Mouse (Mus musculus): ENCODE measurements at regions not wholly inside any gene's neighbourhood (a gene's known extent, or its start where the extent isn't known, plus 50 kb on each side); places are given as distances from the start of the nearest gene placed in this dataset.
"Not testable (repeated sequence)": the region's sequence is repeated elsewhere in the genome, so short reads cannot be mapped to it uniquely, and the experiment has no call there.

DNA sequence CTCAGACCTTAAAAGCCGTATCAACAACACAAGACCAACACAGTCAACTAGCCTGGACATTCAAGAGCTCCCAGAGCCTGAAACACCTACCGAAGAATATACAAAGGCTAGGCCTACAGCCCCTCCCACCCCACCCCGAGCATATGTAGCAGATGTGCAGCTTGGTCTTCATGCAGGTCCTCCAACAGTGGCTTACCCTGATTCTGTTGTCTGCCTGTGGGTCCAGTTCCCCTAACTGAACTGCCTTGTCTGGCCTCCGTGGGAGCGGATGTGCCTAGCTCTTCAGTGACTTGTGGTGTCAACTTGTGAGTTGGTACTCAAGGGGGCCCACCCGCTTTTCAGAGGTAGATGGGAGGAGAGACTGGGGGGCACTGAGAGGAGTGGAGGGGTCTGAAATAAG is 398.6 kb downstream of the Arl4a start:
- Histone ChIP-seq H3K4me1 (ENCODE audit: control insufficient read depth, insufficient read depth, low read length) (no peaks in the 10 kb centered on the region), H3K27ac (no peak overlapping the region), H3K36me3 (ENCODE audit: control insufficient read depth, insufficient read depth, low read length) (no peaks in the 10 kb centered on the region), H3K27me3 (ENCODE audit: control insufficient read depth, insufficient read depth, low read length) (no peaks in the 10 kb centered on the region), H3K9ac (ENCODE audit: low read depth, low read length) (no peak overlapping the region), H3K79me2 (replicated peaks; ENCODE audit: control insufficient read depth, insufficient read depth, low read length) (no peaks in the 10 kb centered on the region), H3K4me3 (no peak overlapping the region)
- 73% methylated on average over 6 of the region's 6 CpGs for WGBS
- intact Hi-C loops (cut with DNase I): no loop called here
- TF ChIP-seq CTCF (IDR thresholded peaks at IDR 0.05) (no peak), EP300 (IDR thresholded peaks at IDR 0.05; ENCODE audit: insufficient read depth, low read depth, low read length) (no peak), POLR2A (IDR thresholded peaks at IDR 0.05; ENCODE audit: insufficient read depth, low read depth, low read length) (no peak)
- no peak for DNase-seq

DNA sequence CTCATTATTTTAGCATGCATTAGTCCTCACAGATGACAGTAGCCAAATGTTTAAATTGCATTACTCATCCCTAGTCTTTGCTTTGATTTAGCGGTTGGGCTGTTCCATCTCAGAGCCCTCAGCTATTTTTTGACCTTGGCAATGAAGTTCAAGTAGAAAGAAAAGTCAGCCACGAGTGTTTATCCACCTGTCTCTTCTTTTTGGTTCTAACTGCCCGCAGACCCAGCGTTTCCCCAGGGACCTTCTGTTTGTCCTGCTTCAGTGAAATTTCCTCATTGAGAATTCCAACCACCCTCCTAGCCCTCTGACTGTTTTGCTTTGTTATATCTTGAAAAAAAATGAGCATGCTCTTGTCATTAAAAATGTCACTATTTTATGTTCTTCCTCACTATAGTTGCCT is 403.5 kb downstream of the Arl4a start:
- no peaks in the 10 kb centered on the region for H3K36me3 ChIP-seq (ENCODE audit: control insufficient read depth, insufficient read depth, low read length)
- H3K9ac ChIP-seq (ENCODE audit: low read depth, low read length): no peak overlapping the region
- H3K27ac ChIP-seq: no peak overlapping the region
- H3K4me1 ChIP-seq (ENCODE audit: control insufficient read depth, insufficient read depth, low read length): no peaks in the 10 kb centered on the region
- no peaks in the 10 kb centered on the region for H3K79me2 ChIP-seq (replicated peaks; ENCODE audit: control insufficient read depth, insufficient read depth, low read length)
- intact Hi-C loops (cut with DNase I): no loop called here
- no peaks in the 10 kb centered on the region for H3K27me3 ChIP-seq (ENCODE audit: control insufficient read depth, insufficient read depth, low read length)
- no peak for DNase-seq
- H3K4me3 ChIP-seq: no peak overlapping the region
- WGBS: 59% methylated on average over 4 of the region's 4 CpGs
- TF ChIP-seq CTCF (IDR thresholded peaks at IDR 0.05): no peak
- TF ChIP-seq POLR2A (IDR thresholded peaks at IDR 0.05; ENCODE audit: insufficient read depth, low read depth, low read length): no peak
- no peak for TF ChIP-seq EP300 (IDR thresholded peaks at IDR 0.05; ENCODE audit: insufficient read depth, low read depth, low read length)

DNA sequence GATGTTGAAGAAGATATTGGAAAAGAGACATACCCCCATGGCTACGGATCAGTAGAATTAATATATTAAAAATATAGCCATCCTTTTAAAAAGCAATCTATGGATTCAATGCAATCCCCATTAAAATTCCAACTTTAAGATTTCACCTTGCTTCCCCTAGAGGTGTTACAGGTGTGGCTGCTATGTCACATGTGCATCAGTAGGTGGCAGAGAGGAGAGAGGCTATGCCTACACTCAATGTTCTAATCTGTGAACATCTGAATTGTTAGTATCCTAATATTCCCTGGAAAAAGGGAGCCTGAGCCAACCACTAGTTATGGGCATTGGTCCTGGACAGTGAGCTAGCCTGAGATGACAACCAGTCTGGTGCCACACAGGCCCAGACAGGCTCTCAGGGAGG is 416.6 kb downstream of the Arl4a start:
- TF ChIP-seq EP300 (IDR thresholded peaks at IDR 0.05; ENCODE audit: insufficient read depth, low read depth, low read length) (no peak), CTCF (IDR thresholded peaks at IDR 0.05) (peak; percentile 30)
- no peak overlapping the region for H3K27ac ChIP-seq
- no peaks in the 10 kb centered on the region for H3K36me3 ChIP-seq (ENCODE audit: control insufficient read depth, insufficient read depth, low read length)
- H3K27me3 ChIP-seq (ENCODE audit: control insufficient read depth, insufficient read depth, low read length): no peaks in the 10 kb centered on the region
- no peaks in the 10 kb centered on the region for H3K4me1 ChIP-seq (ENCODE audit: control insufficient read depth, insufficient read depth, low read length)
- DNase-seq: no peak
- intact Hi-C loops (cut with DNase I): no loop called here
- H3K9ac ChIP-seq (ENCODE audit: low read depth, low read length): no peak overlapping the region
- 95% methylated on average over 1 of the region's 1 CpGs for WGBS
- no peaks in the 10 kb centered on the region for H3K79me2 ChIP-seq (replicated peaks; ENCODE audit: control insufficient read depth, insufficient read depth, low read length)
- no peak overlapping the region for H3K4me3 ChIP-seq

DNA sequence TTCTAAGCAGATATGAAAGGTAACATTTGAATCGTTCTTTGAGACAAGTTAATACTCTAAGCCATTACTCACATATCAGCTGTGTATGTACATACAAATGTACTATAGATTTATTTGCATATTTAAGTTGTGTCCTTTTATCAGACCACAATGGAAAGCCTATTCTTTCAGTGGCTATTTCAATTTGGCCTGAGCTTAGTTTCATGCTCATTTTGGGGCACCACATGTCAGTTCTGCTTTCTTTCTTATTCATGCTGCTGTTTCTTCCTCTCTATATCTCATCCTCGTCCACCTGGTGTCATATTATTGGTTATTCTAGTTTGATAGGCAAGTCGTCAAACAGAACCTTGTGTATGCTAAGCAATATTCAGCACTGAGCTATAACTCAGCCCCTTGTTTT is 432.5 kb downstream of the Arl4a start:
- TF ChIP-seq EP300 (IDR thresholded peaks at IDR 0.05; ENCODE audit: insufficient read depth, low read depth, low read length) (no peak), CTCF (IDR thresholded peaks at IDR 0.05) (no peak), POLR2A (IDR thresholded peaks at IDR 0.05; ENCODE audit: insufficient read depth, low read depth, low read length) (no peak)
- Histone ChIP-seq H3K4me3 (no peak overlapping the region), H3K9ac (ENCODE audit: low read depth, low read length) (no peak overlapping the region), H3K4me1 (ENCODE audit: control insufficient read depth, insufficient read depth, low read length) (no peaks in the 10 kb centered on the region), H3K27ac (no peak overlapping the region), H3K79me2 (replicated peaks; ENCODE audit: control insufficient read depth, insufficient read depth, low read length) (no peaks in the 10 kb centered on the region), H3K36me3 (ENCODE audit: control insufficient read depth, insufficient read depth, low read length) (no peaks in the 10 kb centered on the region), H3K27me3 (ENCODE audit: control insufficient read depth, insufficient read depth, low read length) (no peaks in the 10 kb centered on the region)
- intact Hi-C loops (cut with DNase I): no loop called here
- 50% methylated on average over 3 of the region's 3 CpGs for WGBS
- DNase-seq: no peak

DNA sequence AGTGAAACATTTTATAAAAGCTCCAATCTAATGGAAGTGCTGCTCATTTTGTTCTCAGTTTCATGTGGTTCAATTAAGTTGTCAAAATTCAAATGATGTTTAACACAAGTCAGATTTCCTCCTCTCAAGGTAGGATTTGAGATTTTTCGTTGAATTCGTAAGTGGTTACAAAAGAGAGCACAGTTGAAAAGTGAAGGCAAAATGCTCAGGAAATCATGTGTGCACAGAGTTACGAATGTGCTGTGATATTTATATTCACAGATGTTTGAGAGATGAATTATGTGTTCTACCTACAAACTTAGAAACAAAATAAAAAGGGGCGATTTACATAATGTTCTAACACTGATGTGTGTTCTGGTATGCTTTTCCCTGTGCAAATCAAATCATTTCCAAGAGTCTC is 433.1 kb downstream of the Arl4a start:
- 70% methylated on average over 4 of the region's 4 CpGs for WGBS
- intact Hi-C loops (cut with DNase I): no loop called here
- no peak for TF ChIP-seq POLR2A (IDR thresholded peaks at IDR 0.05; ENCODE audit: insufficient read depth, low read depth, low read length)
- TF ChIP-seq CTCF (IDR thresholded peaks at IDR 0.05): no peak
- no peak for TF ChIP-seq EP300 (IDR thresholded peaks at IDR 0.05; ENCODE audit: insufficient read depth, low read depth, low read length)

DNA sequence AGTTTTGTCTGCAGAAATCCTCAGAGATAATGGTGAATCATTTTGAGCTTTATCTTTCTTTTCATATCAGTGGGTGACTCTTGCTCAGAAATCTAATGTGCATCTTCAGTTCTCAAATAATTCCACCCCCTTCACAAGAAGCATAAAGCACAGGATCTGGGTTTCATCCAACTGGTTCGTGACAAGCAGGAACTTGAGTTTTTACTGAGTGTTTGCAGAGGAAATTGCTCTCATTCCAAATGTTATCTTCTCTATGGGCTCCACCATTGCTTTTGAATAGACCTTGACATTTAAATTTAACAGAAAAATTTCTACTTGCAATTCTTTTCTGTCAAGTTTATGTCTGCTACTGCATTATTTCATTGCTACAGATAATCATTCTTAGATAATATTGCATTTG is 443.1 kb downstream of the Arl4a start:
- H3K4me3 ChIP-seq: no peak overlapping the region
- no peaks in the 10 kb centered on the region for H3K4me1 ChIP-seq (ENCODE audit: control insufficient read depth, insufficient read depth, low read length)
- H3K27ac ChIP-seq: no peak overlapping the region
- intact Hi-C loops (cut with DNase I): no loop called here
- DNase-seq: no peak
- no peak for TF ChIP-seq EP300 (IDR thresholded peaks at IDR 0.05; ENCODE audit: insufficient read depth, low read depth, low read length)
- H3K9ac ChIP-seq (ENCODE audit: low read depth, low read length): no peak overlapping the region
- 14% methylated on average over 1 of the region's 1 CpGs for WGBS
- no peaks in the 10 kb centered on the region for H3K79me2 ChIP-seq (replicated peaks; ENCODE audit: control insufficient read depth, insufficient read depth, low read length)
- no peaks in the 10 kb centered on the region for H3K27me3 ChIP-seq (ENCODE audit: control insufficient read depth, insufficient read depth, low read length)
- no peaks in the 10 kb centered on the region for H3K36me3 ChIP-seq (ENCODE audit: control insufficient read depth, insufficient read depth, low read length)

More for the DNA sequence above, 433.1 kb downstream of the Arl4a start:
- Histone ChIP-seq H3K27me3 (ENCODE audit: control insufficient read depth, insufficient read depth, low read length) (no peaks in the 10 kb centered on the region), H3K4me3 (no peak overlapping the region), H3K79me2 (replicated peaks; ENCODE audit: control insufficient read depth, insufficient read depth, low read length) (no peaks in the 10 kb centered on the region), H3K27ac (no peak overlapping the region), H3K36me3 (ENCODE audit: control insufficient read depth, insufficient read depth, low read length) (no peaks in the 10 kb centered on the region), H3K4me1 (ENCODE audit: control insufficient read depth, insufficient read depth, low read length) (no peaks in the 10 kb centered on the region), H3K9ac (ENCODE audit: low read depth, low read length) (no peak overlapping the region)
- DNase-seq: no peak

DNA sequence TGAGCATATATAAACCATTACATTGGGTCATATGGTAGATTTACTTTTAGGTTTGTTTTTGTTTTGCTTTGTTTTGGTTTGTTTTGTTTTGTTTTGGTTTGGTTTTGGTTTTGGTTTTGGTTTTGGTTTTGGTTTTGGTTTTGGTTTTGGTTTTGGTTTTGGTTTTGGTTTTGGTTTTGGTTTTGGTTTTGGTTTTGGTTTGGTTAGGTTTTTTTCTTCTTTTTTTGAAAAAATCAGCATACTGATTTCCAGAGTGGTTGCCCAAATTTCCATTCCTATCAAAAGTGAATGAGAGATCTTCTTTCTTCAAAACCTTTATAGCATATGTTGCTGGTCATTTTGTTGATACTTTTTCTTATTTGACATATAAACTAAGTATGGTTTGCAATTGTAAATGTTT is 444.0 kb downstream of the Arl4a start:
- H3K4me3 ChIP-seq; H3K27ac ChIP-seq; H3K9ac ChIP-seq (ENCODE audit: low read depth, low read length); H3K79me2 ChIP-seq (replicated peaks; ENCODE audit: control insufficient read depth, insufficient read depth, low read length); intact Hi-C loops (cut with DNase I); H3K4me1 ChIP-seq (ENCODE audit: control insufficient read depth, insufficient read depth, low read length); H3K27me3 ChIP-seq (ENCODE audit: control insufficient read depth, insufficient read depth, low read length); DNase-seq; H3K36me3 ChIP-seq (ENCODE audit: control insufficient read depth, insufficient read depth, low read length): not testable (repeated sequence)
